Mouse (Mus musculus): Measurements from ENCODE around the gene Ddrgk1. TPM values are rescaled to one million over a fixed set of nuclear protein-coding genes. Genes with fewer than 3 reads are reported as not detected.

The Ddrgk1 gene
- polyA plus RNA-seq (2016; fragmentation: Nextera tagmentation; extraction: Ambion mirVana): 58.0 and 63.5 TPM in 2 replicates

GRCm38 (mm10) chr2:130664102-130664701, at the start of gene Ddrgk1:
Ddrgk1 (minus strand) TSS chr2:130664659.
- Histone ChIP-seq H3K4me1 (peaks cover 24% of the 10 kb centered on the region), H3K36me3 (peaks cover 20% of the 10 kb centered on the region; the same call in 1 of the 2 replicates), H3K27me3 (no peaks in the 10 kb centered on the region), H3K9ac (peak within 1 kb of the TSS; percentile 79), H3K9me3 (replicated peaks) (no peaks in the 10 kb centered on the region), H3K4me3 (peak within 1 kb of the TSS; percentile 55), H3K27ac (peak within 1 kb of the TSS; percentile 98), H3K4me2 (replicated peaks) (peak within 1 kb of the TSS; percentile 70)
- under 1% methylated on average over 40 of the region's 40 CpGs for WGBS
- peak; percentile 95 for ATAC-seq (ENCODE audit: low FRiP score)

GRCm38 (mm10) chr2:130707057-130707456, 42.6 kb upstream of the Ddrgk1 start:
- H3K4me1 ChIP-seq: no peaks in the 10 kb centered on the region
- peaks cover 48% of the 10 kb centered on the region for H3K36me3 ChIP-seq

GRCm38 (mm10) chr2:130706602-130707001, 42.1 kb upstream of the Ddrgk1 start:
- no peak overlapping the region for H3K4me3 ChIP-seq
- peaks cover 43% of the 10 kb centered on the region for H3K36me3 ChIP-seq
- no peaks in the 10 kb centered on the region for H3K9me3 ChIP-seq (replicated peaks)
- H3K27me3 ChIP-seq: no peaks in the 10 kb centered on the region
- no peaks in the 10 kb centered on the region for H3K4me1 ChIP-seq
- H3K27ac ChIP-seq: no peak overlapping the region
- ATAC-seq (ENCODE audit: low FRiP score): no peak
- H3K4me2 ChIP-seq (replicated peaks): no peak overlapping the region
- H3K9ac ChIP-seq: no peak overlapping the region
- 76% methylated on average over 4 of the region's 4 CpGs for WGBS

More at GRCm38 (mm10) chr2:130707057-130707456, 42.6 kb upstream of the Ddrgk1 start:
- H3K4me2 ChIP-seq (replicated peaks): no peak overlapping the region
- no peaks in the 10 kb centered on the region for H3K9me3 ChIP-seq (replicated peaks)
- 72% methylated on average over 10 of the region's 10 CpGs for WGBS
- no peaks in the 10 kb centered on the region for H3K27me3 ChIP-seq
- no peak for ATAC-seq (ENCODE audit: low FRiP score)
- no peak overlapping the region for H3K4me3 ChIP-seq
- no peak overlapping the region; the same call in 1 of the 2 replicates for H3K27ac ChIP-seq
- no peak overlapping the region for H3K9ac ChIP-seq

- WGBS: 72% methylated on average over 6 of the region's 6 CpGs
- H3K9ac ChIP-seq: no peak overlapping the region
- no peaks in the 10 kb centered on the region for H3K9me3 ChIP-seq (replicated peaks)
- H3K36me3 ChIP-seq: peaks cover 29% of the 10 kb centered on the region
- no peaks in the 10 kb centered on the region for H3K4me1 ChIP-seq
- no peak overlapping the region for H3K4me2 ChIP-seq (replicated peaks)
- peaks cover 2% of the 10 kb centered on the region for H3K27me3 ChIP-seq
- no peak overlapping the region for H3K27ac ChIP-seq
- no peak for ATAC-seq (ENCODE audit: low FRiP score)
- no peak overlapping the region for H3K4me3 ChIP-seq
Measured at GRCm38 (mm10) chr2:130705178-130705577, 40.7 kb upstream of the Ddrgk1 start.

- Histone ChIP-seq H3K36me3 (peaks cover 21% of the 10 kb centered on the region), H3K4me1 (no peaks in the 10 kb centered on the region), H3K9me3 (replicated peaks) (no peaks in the 10 kb centered on the region), H3K4me3 (no peak overlapping the region), H3K27ac (no peak overlapping the region), H3K4me2 (replicated peaks) (no peak overlapping the region), H3K9ac (no peak overlapping the region), H3K27me3 (peaks cover 9% of the 10 kb centered on the region)
- WGBS: 70% methylated on average over 9 of the region's 9 CpGs
- no peak for ATAC-seq (ENCODE audit: low FRiP score)
Measured at GRCm38 (mm10) chr2:130704040-130705001, 39.9 kb upstream of the Ddrgk1 start.

GRCm38 (mm10) chr2:130697821-130698266, 33.4 kb upstream of the Ddrgk1 start:
- peaks cover 17% of the 10 kb centered on the region for H3K4me1 ChIP-seq
- H3K36me3 ChIP-seq: no peaks in the 10 kb centered on the region
- peaks cover 55% of the 10 kb centered on the region for H3K27me3 ChIP-seq
- peak overlapping the region; percentile 99 for H3K4me2 ChIP-seq (replicated peaks)
- H3K9me3 ChIP-seq (replicated peaks): no peaks in the 10 kb centered on the region
- no peak overlapping the region for H3K27ac ChIP-seq
- peak overlapping the region; percentile 52 for H3K4me3 ChIP-seq
- ATAC-seq (ENCODE audit: low FRiP score): peak; percentile 31; the same call in 1 of the 2 replicates
- 2% methylated on average over 14 of the region's 14 CpGs for WGBS
- H3K9ac ChIP-seq: peak overlapping the region; percentile 59

- H3K9ac ChIP-seq: peak within 1 kb of the TSS; percentile 59
- peaks cover 55% of the 10 kb centered on the region for H3K27me3 ChIP-seq
- ATAC-seq (ENCODE audit: low FRiP score): peak; percentile 72
- H3K9me3 ChIP-seq (replicated peaks): no peaks in the 10 kb centered on the region
- WGBS: under 1% methylated on average over 63 of the region's 65 CpGs
- peak within 1 kb of the TSS; percentile 52 for H3K4me3 ChIP-seq
- H3K4me2 ChIP-seq (replicated peaks): peak within 1 kb of the TSS; percentile 99
- H3K36me3 ChIP-seq: no peaks in the 10 kb centered on the region
- no peak within 1 kb of the TSS for H3K27ac ChIP-seq
- H3K4me1 ChIP-seq: peaks cover 17% of the 10 kb centered on the region
Measured at GRCm38 (mm10) chr2:130697153-130697810, 32.8 kb upstream of the Ddrgk1 start, which contains the start of gene Slc4a11. Slc4a11 (minus strand) TSS chr2:130697519.

- peak; percentile 27 for ATAC-seq (ENCODE audit: low FRiP score)
- H3K4me3 ChIP-seq: peak overlapping the region; percentile 52
Measured at GRCm38 (mm10) chr2:130696700-130697152, 32.3 kb upstream of the Ddrgk1 start.

GRCm38 (mm10) chr2:130693563-130693962, 29.1 kb upstream of the Ddrgk1 start:
- Histone ChIP-seq H3K27me3 (peaks cover 40% of the 10 kb centered on the region), H3K4me1 (peaks cover 17% of the 10 kb centered on the region), H3K4me2 (replicated peaks) (no peak overlapping the region), H3K4me3 (no peak overlapping the region), H3K27ac (no peak overlapping the region), H3K9ac (no peak overlapping the region), H3K36me3 (no peaks in the 10 kb centered on the region), H3K9me3 (replicated peaks) (no peaks in the 10 kb centered on the region)
- ATAC-seq (ENCODE audit: low FRiP score): no peak
- 51% methylated on average over 3 of the region's 3 CpGs for WGBS

More at GRCm38 (mm10) chr2:130696700-130697152, 32.3 kb upstream of the Ddrgk1 start:
- Histone ChIP-seq H3K27ac (no peak overlapping the region), H3K9ac (peak overlapping the region; percentile 59), H3K4me1 (peaks cover 17% of the 10 kb centered on the region), H3K27me3 (peaks cover 55% of the 10 kb centered on the region), H3K36me3 (no peaks in the 10 kb centered on the region), H3K4me2 (replicated peaks) (peak overlapping the region; percentile 99), H3K9me3 (replicated peaks) (no peaks in the 10 kb centered on the region)
- 1% methylated on average over 31 of the region's 31 CpGs for WGBS

- Histone ChIP-seq H3K36me3 (peaks cover 24% of the 10 kb centered on the region), H3K27ac (no peak overlapping the region), H3K4me3 (no peak overlapping the region), H3K4me2 (replicated peaks) (no peak overlapping the region), H3K4me1 (no peaks in the 10 kb centered on the region), H3K27me3 (no peaks in the 10 kb centered on the region), H3K9ac (no peak overlapping the region), H3K9me3 (replicated peaks) (no peaks in the 10 kb centered on the region)
- no peak for ATAC-seq (ENCODE audit: low FRiP score)
- WGBS: 82% methylated on average over 2 of the region's 2 CpGs
Measured at GRCm38 (mm10) chr2:130689011-130689410, 24.6 kb upstream of the Ddrgk1 start.

- Histone ChIP-seq H3K4me3 (no peak overlapping the region), H3K4me1 (no peaks in the 10 kb centered on the region), H3K4me2 (replicated peaks) (no peak overlapping the region), H3K27ac (no peak overlapping the region), H3K36me3 (peaks cover 56% of the 10 kb centered on the region), H3K9ac (no peak overlapping the region), H3K9me3 (replicated peaks) (no peaks in the 10 kb centered on the region), H3K27me3 (no peaks in the 10 kb centered on the region)
- no peak for ATAC-seq (ENCODE audit: low FRiP score)
- 94% methylated on average over 9 of the region's 9 CpGs for WGBS
Measured at GRCm38 (mm10) chr2:130685426-130685825, 21.0 kb upstream of the Ddrgk1 start.

- no peaks in the 10 kb centered on the region for H3K9me3 ChIP-seq (replicated peaks)
- H3K4me3 ChIP-seq: no peak overlapping the region
- WGBS: 88% methylated on average over 3 of the region's 3 CpGs
- ATAC-seq (ENCODE audit: low FRiP score): no peak
- H3K4me1 ChIP-seq: no peaks in the 10 kb centered on the region
- H3K36me3 ChIP-seq: peaks cover 95% of the 10 kb centered on the region
- H3K27ac ChIP-seq: no peak overlapping the region
- H3K27me3 ChIP-seq: no peaks in the 10 kb centered on the region
- no peak overlapping the region for H3K4me2 ChIP-seq (replicated peaks)
- no peak overlapping the region for H3K9ac ChIP-seq
Measured at GRCm38 (mm10) chr2:130681531-130681930, 17.1 kb upstream of the Ddrgk1 start.
